Mouse (Mus musculus) kidney, adult 10 weeks (tissue): ENCODE results near the gene Eif4ebp2. TPM values are rescaled to one million over a fixed set of nuclear protein-coding genes. Genes with fewer than 3 reads are reported as not detected.

Experiments used
- polyA plus RNA-seq: library from polyadenylated mRNA; stranded (reverse); fragments of 350-450 nt; fragmentation: Illumina TruSeq; extraction: RNeasy Lipid Tissue Mini Kit (QIAGEN cat#74804); gene quantifications from one replicate; pipeline ENCODE4 v1.2.3, GENCODE M21; 2014; ENCODE audit warnings: low read depth, low replicate concordance

Gene Eif4ebp2
- 38.0 TPM for polyA plus RNA-seq

GRCm38 (mm10) chr10:61452645-61453044 lies at the start of gene Eif4ebp2:
Eif4ebp2 (minus strand) TSS chr10:61452661.

GRCm38 (mm10) chr10:61475594-61476439 lies 23.4 kb upstream of the Eif4ebp2 start, which contains the start of gene Lrrc20:
Lrrc20 (plus strand) TSS chr10:61475801.

GRCm38 (mm10) chr10:61417672-61418071 lies 34.8 kb downstream of the Eif4ebp2 start, which contains the start of gene Nodal:
Nodal (plus strand) TSS chr10:61417972.

GRCm38 (mm10) chr10:61383021-61383714 lies 69.3 kb downstream of the Eif4ebp2 start, which contains the start of gene Pald1:
Pald1 (minus strand) TSS chr10:61383530.

Other genes starting within 250 kb of the Eif4ebp2 start
- gene Adamts14, start 179.2 kb downstream of the Eif4ebp2 start, polyA plus RNA-seq = not detected
- not detected for gene Prf1, start 154.8 kb downstream of the Eif4ebp2 start, polyA plus RNA-seq
- 0.57 TPM for gene Pald1, start 69.1 kb downstream of the Eif4ebp2 start, polyA plus RNA-seq
- gene Nodal, start 34.7 kb downstream of the Eif4ebp2 start, polyA plus RNA-seq = not detected
- gene Lrrc20, start 23.1 kb upstream of the Eif4ebp2 start, polyA plus RNA-seq = 0.85 TPM
- gene Npffr1, start 142.8 kb upstream of the Eif4ebp2 start, polyA plus RNA-seq = not detected
- 68.6 TPM for gene Ppa1, start 195.9 kb upstream of the Eif4ebp2 start, polyA plus RNA-seq
- gene Sar1a, start 227.6 kb upstream of the Eif4ebp2 start, polyA plus RNA-seq = 206 TPM
- gene Tysnd1, start 242.9 kb upstream of the Eif4ebp2 start, polyA plus RNA-seq = 0.81 TPM